Mouse (Mus musculus) gastrocnemius, adult 18-20 months (tissue): ENCODE measurements at regions not wholly inside any gene's neighbourhood (a gene's known extent, or its start where the extent isn't known, plus 50 kb on each side); places are given as distances from the start of the nearest gene placed in this dataset.

ENCODE experiments used
- DNase-seq: peaks from one replicate; pipeline ENCODE4 v3.0.0; 2021; ENCODE audit warnings: low spot score

DNA sequence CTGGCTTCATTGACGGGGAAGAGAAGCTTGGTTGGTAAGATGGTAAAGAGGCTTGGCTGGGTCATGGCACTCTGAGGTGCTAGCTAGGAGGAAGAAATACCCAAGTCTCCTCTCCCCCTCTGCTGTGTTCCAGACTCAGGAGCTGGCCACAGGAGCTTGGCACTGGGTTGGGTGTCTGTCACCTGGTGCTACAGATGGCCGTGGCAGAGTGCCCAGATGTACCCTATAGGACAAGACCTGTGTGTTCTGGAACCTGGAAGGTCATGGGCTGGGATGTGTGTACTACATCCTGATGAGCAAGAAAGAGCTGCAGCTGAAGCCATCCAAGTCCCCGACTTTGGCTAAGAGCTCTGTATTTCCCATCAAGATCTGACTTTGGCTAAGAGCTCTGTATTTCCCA, 72.4 kb downstream of the Nupl2 start:
- DNase-seq = no peak

DNA sequence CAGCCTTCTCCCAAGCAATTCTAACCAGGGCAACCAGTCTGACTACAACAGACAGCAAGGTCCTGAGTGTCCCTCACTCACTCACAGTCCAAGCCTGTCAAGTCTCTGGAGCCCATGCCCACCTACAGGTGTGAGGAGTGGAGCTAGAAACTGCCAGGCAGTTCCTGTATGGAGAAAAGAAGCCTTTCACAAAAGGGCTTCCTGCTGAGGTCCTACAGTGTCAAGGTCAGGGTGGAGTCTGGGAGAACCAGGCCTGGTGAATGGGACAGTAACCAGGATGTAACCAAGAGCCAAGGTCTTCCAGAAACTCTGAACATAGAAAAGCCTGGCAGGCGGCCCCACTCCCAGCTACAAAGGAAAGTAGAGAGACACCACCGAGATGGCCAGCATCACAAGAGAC, 74.2 kb downstream of the Nupl2 start:
- DNase-seq = no peak

DNA sequence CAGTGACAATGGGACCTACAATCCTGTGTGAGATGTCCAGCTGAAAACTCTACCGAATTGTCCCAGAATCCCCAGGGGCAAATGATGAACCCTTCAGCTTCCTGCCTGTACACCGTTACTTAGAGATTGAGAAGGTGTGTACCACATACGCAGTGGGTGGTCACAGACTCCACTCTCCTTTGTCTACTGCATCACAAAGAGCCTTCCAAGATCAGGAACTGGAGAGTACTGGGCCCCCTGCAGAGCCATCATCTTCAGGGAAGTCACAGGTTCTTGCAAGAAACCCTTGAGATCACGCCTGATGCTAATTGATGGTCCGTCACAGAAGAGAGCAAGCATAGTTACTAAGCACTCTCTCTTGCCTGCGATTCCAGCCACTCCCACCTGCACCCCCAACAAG, 79.4 kb downstream of the Nupl2 start:
- DNase-seq = no peak

DNA sequence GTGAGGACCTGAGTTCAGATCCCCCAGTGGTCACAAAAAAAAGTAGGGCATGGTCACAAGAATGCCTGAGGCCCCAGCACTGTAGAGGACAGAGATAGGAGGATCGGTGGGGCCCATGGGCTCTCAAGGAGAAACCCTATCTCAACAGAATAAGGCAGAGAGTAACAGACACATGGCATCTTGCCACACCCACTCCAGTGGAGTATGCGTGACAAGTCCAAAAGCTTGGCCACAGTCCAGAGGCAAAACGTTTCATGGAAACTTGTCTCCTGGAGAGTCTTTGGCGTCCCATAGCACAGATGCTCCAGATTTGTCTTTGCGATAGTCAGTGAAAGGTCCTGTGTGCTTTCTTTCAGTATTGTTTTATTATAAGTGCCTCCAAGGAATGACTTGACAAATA, 90.7 kb downstream of the Nupl2 start:
- DNase-seq = no peak

DNA sequence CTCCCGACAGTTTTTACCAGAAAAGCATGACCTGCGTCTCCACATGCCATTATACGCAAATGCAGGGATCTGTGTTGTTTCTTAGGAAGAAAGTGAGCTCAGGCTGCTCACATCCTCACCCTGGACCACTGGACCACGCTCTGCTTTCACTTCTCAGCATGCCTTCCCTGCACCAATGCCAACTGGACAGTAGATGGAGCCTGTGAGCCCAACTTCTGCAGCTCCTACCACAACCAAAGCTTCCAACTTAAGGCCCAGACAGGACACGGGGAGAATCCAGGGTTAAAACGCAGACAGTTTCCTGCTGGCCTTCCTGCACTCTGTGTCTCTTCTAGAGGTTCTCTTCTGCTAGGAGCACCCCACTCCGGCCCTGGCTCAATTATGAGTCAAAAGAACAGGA, 90.3 kb downstream of the Kcnh2 start:
- DNase-seq = peak; percentile 70

DNA sequence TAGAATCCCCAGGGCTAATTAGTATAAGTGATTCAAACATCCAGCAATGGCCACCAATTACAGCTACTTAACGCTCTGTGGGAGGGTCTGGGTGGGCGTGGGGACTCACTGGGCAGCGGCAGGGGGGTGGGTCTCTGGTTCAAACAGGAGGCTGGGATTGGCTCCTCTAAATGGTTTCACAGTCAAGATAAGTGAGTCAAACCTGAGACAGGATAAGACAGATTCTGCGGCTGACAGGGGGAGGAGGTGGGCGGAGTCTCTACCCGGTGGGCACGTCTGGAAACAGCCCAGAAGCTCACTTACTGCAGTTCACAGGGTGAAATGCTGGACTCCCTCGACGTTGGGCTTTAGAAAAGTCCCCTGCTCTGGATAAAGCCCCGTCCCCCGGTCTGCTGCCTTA, 89.3 kb downstream of the Kcnh2 start:
- no peak for DNase-seq

DNA sequence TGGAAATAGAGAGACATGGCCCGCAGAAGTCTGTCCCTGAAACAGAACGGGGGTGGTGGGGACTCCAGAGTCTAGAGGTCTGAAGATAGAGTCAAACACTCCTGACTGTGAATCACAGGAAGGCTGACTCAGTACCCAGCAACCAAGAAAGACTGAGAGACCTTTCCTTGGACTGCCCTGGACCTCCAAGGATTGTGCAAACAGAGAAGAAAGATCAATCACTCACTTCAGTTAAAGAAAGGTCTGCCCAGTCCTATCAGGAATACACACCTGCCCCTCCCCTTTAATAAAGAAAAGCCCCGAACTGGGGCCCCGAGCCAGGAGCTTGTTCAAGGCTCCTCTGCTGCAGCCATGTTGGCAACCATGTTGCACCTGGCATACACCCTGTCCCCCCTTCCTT, 87.3 kb downstream of the Kcnh2 start:
- DNase-seq = no peak

DNA sequence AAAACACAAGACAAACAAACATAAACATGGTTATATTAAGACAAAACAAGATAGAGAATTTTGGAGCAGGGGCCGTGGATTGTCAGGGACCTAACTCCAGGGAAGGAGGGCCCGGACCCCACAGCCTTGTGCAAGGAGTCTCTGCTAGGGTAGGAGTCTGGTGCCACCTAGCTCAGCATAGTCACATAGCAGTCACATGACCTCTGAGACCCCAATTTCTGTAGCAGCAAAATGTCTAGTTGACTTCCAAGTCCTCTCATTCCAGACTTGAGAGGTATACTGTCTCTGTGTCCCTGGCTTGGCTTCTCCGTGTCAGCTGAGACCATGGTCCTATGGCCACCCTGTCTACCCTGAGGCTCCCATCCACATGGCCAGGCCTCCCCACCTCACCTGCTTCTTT, 86.0 kb downstream of the Kcnh2 start:
- DNase-seq = no peak

DNA sequence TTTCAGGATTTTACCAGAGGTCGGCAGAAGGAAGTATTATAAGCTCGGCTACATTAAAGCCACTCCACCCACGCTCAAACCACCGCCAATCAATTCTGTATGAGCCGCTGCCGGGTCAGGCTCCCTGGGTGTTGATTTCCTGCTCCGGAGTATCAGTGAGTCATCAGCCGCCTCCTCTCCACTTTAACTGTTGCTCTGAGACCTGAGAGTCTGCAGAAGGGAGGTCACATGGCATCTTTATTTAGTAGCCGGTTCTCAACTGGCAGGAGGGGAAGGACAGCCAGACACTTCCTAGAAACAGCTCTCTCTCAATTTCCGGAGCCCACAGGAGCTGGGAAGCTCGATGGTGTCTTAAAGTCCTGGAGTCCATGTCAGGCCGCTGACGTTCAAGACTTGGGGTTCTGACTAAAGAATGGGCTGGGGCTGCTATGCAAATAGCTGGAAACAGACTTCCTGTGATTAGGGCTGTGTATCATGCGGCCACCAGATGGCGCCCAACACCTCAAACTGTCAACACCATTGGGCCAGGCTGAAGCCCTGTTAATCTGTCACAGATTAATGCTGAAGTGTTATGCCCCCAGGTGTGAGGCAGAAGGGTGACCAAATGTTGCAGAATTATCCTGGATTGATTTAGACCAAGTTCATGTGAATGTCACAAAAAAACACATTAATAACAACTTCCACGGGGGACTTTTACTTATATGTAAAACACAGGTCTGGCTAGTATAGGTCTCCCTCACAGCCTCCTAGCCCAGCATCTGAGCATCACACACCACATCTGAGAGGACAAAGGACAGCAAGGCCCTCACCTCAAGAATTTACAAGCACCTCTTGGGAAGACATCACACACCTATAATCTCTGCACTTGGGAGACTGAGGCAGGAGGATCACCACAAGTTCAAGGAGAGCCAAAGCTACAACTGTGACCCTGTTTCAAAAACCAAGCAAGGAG, 84.8 kb downstream of the Kcnh2 start:
- DNase-seq = peak; percentile 76
